Mouse (Mus musculus) frontal cortex, postnatal 36 days (tissue): ENCODE measurements around the gene Grap2.

Experiments used
- DNase-seq, 2 experiments: peaks; one replicate each; pipeline ENCODE4 v3.0.0; 2022; ENCODE audit warnings: low spot score in 2 of 2

Gene Grap2

GRCm38 (mm10) chr15:80572291-80572690, at the start of gene Grap2:
TSS of gene Grap2 (plus strand) at chr15:80572594.
- no peak for DNase-seq

GRCm38 (mm10) chr15:80529955-80530869, 42.2 kb upstream of the Grap2 start:
- peak in 1 of 2 experiments; percentile 62 for DNase-seq

DNA sequence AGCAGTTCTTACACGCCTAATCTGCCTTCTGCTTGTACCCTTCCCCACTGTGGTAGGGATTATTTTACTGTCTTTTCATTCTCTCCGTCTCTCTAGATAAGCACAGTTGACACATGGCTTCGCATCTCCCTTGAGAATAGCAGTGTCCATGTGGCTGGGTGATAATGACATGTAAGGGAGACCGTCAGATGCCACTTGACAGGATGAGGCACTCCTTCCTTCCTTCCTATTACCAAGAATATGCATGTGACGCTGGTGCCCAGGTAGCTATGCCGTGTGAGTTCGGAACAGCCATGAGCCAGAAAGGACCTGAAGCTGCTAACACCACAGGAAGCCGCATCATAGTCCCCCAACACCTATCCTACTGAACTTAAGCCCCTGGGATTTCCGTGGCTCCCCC, 41.4 kb upstream of the Grap2 start:
- no peak for DNase-seq

GRCm38 (mm10) chr15:80532281-80533072, 39.9 kb upstream of the Grap2 start:
- DNase-seq = no peak

GRCm38 (mm10) chr15:80533274-80533673, 39.1 kb upstream of the Grap2 start:
- peak; percentile 33 to 40 for DNase-seq

- peak; percentile 21 to 57 for DNase-seq
These were observed 36.3 kb upstream of the Grap2 start for GRCm38 (mm10) chr15:80536051-80536450.

GRCm38 (mm10) chr15:80538075-80538474, 34.3 kb upstream of the Grap2 start:
- no peak for DNase-seq

DNA sequence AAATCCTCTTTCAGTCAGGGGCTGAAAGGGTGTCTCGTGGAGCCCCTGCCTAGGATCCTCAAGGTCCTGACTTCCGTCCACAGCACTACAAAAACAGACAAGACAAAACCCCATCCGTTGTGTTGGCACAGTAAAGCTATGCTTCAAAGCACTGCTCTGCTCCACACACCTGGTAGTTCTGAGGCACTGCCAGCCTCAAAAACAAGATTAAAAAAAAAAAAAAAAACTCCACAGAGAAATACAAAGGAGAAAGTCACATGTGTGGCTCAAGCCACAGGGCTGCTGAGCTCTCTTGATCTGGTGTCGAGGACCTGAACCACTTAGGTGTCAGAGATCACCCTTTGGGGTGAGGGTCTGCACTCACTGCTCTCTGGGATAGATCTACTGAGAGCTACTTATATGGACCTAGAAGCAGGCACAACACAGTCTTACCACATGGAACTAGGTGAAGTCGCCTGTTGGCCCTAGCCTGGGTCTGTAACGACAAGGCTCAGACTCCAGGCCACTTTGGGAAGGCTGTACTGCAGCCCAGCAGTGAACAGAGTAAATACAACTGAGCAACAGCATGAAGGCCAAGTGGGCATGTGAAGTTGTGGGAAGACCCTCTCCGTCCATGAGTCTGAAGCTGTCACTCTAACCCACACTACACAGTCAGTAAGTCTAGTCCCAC, 33.6 kb upstream of the Grap2 start:
- DNase-seq = no peak

- no peak for DNase-seq
These were observed 28.3 kb upstream of the Grap2 start for GRCm38 (mm10) chr15:80544115-80544514.

DNA sequence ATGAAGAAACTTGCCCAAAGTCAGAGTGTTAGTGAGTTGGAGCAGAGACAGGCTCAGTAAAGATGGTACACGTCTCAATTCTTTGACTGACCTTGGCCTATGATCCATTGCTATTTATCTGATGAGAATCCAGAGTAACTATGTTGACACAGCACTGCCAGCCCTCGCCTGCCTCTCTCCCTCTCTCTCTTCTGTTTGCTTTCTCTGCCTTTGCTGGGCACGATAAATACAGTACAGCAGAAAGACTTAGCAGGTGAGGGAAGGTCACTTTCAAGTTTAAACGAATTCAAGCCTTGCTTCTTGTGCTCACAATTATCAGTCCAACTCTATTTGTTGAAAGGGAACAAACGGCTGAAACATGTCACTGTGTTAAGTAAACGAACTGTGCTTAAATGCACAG, 27.0 kb upstream of the Grap2 start:
- no peak for DNase-seq

DNA sequence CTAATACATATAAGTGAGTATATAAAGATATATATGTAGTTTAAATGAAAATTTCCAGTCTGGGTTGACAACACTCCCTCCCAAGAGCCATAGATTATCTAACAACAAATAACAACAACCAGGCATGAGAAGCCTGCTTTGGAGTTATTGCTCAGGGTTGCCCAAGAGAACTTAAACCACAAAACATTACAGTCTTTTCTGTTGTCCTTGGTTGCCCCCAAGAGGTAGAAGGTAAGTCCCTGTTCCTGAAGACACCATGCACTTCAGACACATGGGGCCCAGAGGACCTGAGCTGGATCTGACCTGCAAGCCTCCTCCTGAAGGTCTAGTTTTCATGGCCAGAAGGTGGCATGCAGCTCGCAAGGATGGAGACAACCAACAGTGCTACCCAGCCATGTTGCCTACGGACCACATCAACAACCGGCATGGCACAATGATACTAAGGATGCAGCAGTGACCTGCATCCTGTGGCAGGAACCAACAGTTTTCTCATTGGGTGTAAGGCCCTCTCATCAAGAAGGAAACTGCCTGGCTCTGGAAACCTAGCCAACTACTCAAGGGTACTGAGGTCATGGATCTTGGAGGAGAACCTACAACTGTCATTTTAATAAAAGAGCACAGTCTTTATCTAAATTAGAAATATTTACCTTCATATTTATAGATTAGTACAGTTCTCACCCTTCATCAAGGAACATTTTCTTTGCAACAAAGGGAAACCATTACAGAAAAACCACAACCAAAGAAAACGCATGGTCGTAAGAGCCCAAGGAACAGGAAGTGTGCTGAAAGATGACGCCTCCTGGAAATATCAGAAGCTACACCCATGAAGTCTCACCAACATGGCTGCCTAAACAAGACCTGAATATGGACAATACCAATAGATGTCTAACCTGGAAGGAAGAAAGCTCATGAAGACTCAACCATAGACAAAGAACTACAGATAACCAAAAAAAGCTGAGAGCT, 17.3 kb upstream of the Grap2 start:
- no peak for DNase-seq

DNA sequence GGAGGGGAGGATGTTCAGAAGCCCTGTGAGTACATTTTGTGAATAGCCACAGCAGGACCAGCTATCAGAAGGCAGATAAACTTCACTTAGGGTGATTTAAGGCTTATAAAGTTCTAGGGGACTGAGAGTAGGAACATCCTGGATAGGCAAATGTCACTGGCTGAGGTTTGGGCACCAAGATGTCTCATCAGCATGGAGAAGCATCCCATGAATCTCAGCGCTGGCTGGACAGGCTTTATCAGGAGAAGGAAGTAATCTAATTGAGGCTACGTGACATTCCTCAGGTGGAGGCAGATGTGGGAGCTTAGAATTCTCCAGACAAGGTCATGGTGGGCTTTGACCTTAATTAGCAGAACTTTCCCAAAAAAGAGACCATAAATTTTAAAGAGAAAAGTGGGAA, 16.4 kb upstream of the Grap2 start:
- DNase-seq = no peak

DNA sequence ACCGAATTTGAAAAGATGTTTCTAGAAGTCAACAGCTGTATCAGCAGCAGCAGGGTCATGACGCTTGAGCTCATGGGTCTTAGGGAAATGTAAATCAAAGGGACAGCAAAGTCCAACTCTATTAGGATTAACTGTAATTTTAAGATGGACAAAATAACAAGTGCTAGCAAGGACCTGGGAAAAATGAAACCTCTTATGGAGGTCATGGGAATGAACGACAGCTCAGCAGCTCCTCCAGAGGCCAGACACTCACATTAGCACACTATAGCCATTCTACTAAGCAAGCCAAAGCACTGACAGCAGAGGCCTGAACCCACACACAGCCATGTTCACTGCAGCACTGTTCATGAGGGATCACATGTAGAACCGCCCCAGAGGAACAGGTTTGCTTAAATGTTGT, 14.6 kb upstream of the Grap2 start:
- no peak for DNase-seq

- DNase-seq = no peak
These were observed 12.9 kb upstream of the Grap2 start for GRCm38 (mm10) chr15:80559534-80559933.

- no peak for DNase-seq
These were observed 12.4 kb upstream of the Grap2 start for GRCm38 (mm10) chr15:80559978-80560377.

DNA sequence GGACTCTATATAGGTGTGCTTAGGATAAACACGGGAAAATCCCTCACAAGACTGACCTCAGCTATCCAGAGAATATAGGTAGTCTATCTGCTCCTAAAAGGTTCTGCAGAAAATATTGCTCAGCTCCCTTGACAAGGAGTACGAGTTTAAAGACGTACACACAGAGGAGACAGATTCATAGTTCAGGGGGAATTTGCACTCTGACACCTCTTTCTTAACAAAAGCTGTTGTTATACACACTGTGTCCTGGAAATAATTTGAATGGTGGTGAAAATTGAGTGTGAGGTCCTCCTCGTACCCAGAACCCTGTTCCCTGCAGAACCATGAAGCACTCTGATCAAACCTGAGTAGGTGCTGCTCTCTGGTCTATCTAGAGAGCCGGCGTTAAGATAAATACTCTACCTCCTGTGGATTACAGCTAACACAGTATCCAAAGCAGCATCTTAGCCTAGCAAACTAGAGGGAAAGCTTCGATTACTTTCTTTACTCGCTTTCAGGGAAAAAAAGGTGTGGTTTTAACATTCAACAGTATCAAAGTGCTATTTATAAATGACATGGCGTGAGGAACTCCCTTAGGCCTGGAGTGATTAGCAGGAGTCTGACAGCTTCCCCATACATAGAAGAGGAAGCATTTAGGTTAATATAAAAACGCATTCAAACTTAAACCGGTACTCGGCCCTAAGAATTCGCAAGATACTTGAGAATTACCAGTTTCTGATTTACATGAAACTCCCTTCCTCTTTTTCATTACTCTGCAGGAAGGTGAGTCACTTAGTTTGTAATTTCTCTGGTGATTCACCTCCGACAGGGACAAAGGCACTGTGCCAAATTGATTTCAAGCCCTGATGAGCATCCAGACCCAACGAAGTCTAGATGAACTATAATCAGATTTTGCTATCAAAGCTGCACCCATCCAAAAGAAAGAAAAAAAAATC, 11.5 kb upstream of the Grap2 start:
- DNase-seq = no peak

GRCm38 (mm10) chr15:80562446-80562845, 9.9 kb upstream of the Grap2 start:
- DNase-seq = no peak

DNA sequence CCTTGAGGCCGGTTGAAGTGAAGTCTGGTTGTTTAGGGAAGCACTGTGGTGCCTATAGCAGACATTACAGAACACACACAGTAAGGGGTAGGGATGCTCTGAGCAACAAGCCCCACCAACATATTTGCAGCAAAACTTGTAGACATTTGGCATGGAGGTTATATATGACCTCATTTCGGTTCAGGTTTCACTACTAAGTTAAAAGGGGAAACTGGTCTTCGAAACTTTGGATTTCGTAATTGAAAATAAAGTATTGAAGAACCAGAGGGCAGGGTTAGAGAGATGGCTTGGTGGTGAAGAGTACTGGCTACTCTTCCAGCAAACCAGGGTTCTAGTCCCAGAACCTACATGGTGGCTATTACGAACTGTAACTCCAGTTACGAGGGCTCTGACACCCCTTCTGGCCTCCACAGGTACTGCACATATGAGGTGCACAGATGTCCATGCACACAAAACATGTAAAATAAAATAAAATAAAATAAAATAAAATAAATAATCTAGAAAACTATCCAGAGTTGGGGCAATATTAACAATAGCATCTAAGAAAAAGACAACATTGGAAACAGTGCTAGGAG, 8.7 kb upstream of the Grap2 start:
- no peak for DNase-seq

DNA sequence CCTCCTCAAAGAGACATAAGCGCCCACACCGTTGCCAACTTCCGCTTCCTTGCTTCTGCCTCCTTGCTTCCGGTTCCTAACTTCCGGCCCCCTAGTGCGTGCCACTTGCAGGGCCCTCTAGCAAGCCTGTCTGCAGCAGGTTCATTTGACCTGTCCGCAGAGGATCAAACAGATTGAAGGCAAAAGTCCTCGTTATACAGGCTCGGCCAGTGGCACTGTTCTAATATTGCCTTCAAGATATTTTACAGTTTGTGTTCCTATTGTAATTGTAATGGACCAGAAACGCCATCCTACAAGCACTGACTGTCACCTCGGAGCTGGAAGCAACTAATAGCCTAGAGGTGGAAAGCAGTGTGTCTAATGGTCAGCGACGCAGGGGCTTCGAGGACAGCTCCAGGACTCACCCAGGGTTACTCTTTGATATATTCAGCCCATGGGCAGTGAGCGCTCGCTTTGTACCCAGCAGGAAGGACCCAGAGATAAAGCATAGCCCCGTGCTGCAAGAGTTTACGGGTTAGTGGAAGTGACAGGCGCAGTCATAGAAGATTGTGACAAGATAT, 7.2 kb upstream of the Grap2 start, which contains the start of gene Enthd1:
TSS of gene Enthd1 (minus strand) at position 51 of the 560 bp plus-strand sequence.
- no peak for DNase-seq
